Mouse (Mus musculus): ENCODE results near the gene Gm49395.

GRCm38 (mm10) chr13:115150602-115151001, 48.9 kb upstream of the Gm49395 start:
- TF ChIP-seq CTCF (IDR thresholded peaks at IDR 0.05; ENCODE audit: extremely low read depth, insufficient read length, insufficient replicate concordance, low read depth, low read length) (no peak), POLR2A (IDR thresholded peaks at IDR 0.05; ENCODE audit: low read depth, low read length) (no peak)

Data from small intestine, adult 2 months (tissue).